Mouse (Mus musculus): ENCODE results near the gene Zfp36l1.

- TF ChIP-seq FLI1 (IDR thresholded peaks at IDR 0.05; ENCODE audit: low read length) (no peak), GATA1 (IDR thresholded peaks at IDR 0.05; ENCODE audit: borderline replicate concordance, low read length) (no peak)
Measured at GRCm38 (mm10) chr12:80103089-80103488, 9.7 kb downstream of the Zfp36l1 start.

Data from megakaryocyte, embryonic 14.5 days (primary cell).